Mouse (Mus musculus) stomach, embryonic 16.5 days (tissue): ENCODE data around the gene Rnf26. TPM values are rescaled to one million over a fixed set of nuclear protein-coding genes. Genes with fewer than 3 reads are reported as not detected.

Source experiments
- ATAC-seq: fragments of 200-750 bp; cut with Nextera tagmentation; 2 replicates; pipeline ENCODE4 v1.8.0; 2017; ENCODE audit warnings: moderate number of reproducible peaks, moderate TSS enrichment; ENCODE audit not compliant: insufficient read depth, low FRiP score
- H3K27ac ChIP-seq: fragments of 300-500 bp; sonication (generic); 2 replicates; pipeline ENCODE4 v1.5.1; 2014; ENCODE audit warnings: low read length
- H3K27me3 ChIP-seq: fragments of 300-500 bp; sonication (generic); 2 replicates; pipeline ENCODE4 v1.6.1; 2014; ENCODE audit warnings: low read length, control low read depth, mixed read lengths; ENCODE audit not compliant: control insufficient read depth, insufficient read depth
- H3K36me3 ChIP-seq: fragments of 300-500 bp; sonication (generic); 2 replicates; pipeline ENCODE4 v1.6.1; 2014; ENCODE audit warnings: low read length; ENCODE audit not compliant: control insufficient read depth, insufficient read depth
- H3K4me1 ChIP-seq: fragments of 300-500 bp; sonication (generic); 2 replicates; pipeline ENCODE4 v1.6.1; 2014; ENCODE audit warnings: low read length, control low read depth, mixed read lengths; ENCODE audit not compliant: control insufficient read depth, insufficient read depth
- H3K4me2 ChIP-seq: fragments of 300-500 bp; sonication (generic); 2 replicates; pipeline ENCODE4 v1.6.1; 2014; ENCODE audit warnings: low read depth, low read length, mixed read lengths
- H3K4me3 ChIP-seq: fragments of 300-500 bp; sonication (generic); replicated peaks from 2 replicates; pipeline ENCODE4 v1.5.1; 2014; ENCODE audit warnings: mild to moderate bottlenecking, low read length
- H3K9ac ChIP-seq: fragments of 300-500 bp; sonication (generic); 2 replicates; pipeline ENCODE4 v1.6.1; 2014; ENCODE audit warnings: low read length
- H3K9me3 ChIP-seq: fragments of 300-500 bp; sonication (generic); replicated peaks from 2 replicates; pipeline ENCODE4 v1.6.1; 2016; ENCODE audit warnings: low read length, control low read depth; ENCODE audit not compliant: control insufficient read depth
- WGBS: fragments of 180-500 bp; shearing (Covaris S2); extraction: QIAGEN DNeasy Blood & Tissue Kit; methylation state at CpG from one replicate; pipeline ENCODE4 v1.1.7; 2014; 5-methylcytosine and 5-hydroxymethylcytosine counted together
- polyA plus RNA-seq: library from polyadenylated mRNA; unstranded; fragments of >200 nt; fragmentation: Nextera tagmentation; extraction: Ambion mirVana; gene quantifications from 2 replicates; pipeline ENCODE4 v1.2.1, GENCODE M21; 2015

The Rnf26 gene
- polyA plus RNA-seq, 1 experiment from 2014 or later: 42.3 TPM

GRCm38 (mm10) chr9:44048541-44049380, 64.6 kb downstream of the Rnf26 start:
- H3K9ac ChIP-seq: no peak overlapping the region
- 63% methylated on average over 15 of the region's 15 CpGs for WGBS
- ATAC-seq: no peak
- no peaks in the 10 kb centered on the region for H3K36me3 ChIP-seq
- no peaks in the 10 kb centered on the region for H3K9me3 ChIP-seq
- no peak overlapping the region for H3K4me3 ChIP-seq
- no peak overlapping the region for H3K4me2 ChIP-seq
- peaks cover 13% of the 10 kb centered on the region for H3K27me3 ChIP-seq
- no peak overlapping the region for H3K27ac ChIP-seq
- peaks cover 5% of the 10 kb centered on the region; the same call in 1 of the 2 replicates for H3K4me1 ChIP-seq

GRCm38 (mm10) chr9:44047571-44048490, 65.5 kb downstream of the Rnf26 start:
- no peak for ATAC-seq
- peaks cover 22% of the 10 kb centered on the region for H3K27me3 ChIP-seq
- no peaks in the 10 kb centered on the region for H3K9me3 ChIP-seq
- H3K4me1 ChIP-seq: peaks cover 8% of the 10 kb centered on the region; the same call in 1 of the 2 replicates
- no peak overlapping the region for H3K4me2 ChIP-seq
- 74% methylated on average over 14 of the region's 14 CpGs for WGBS
- H3K36me3 ChIP-seq: no peaks in the 10 kb centered on the region
- no peak overlapping the region for H3K27ac ChIP-seq
- no peak overlapping the region for H3K9ac ChIP-seq
- no peak overlapping the region for H3K4me3 ChIP-seq

- Histone ChIP-seq H3K9me3 (no peaks in the 10 kb centered on the region), H3K27me3 (peaks cover 23% of the 10 kb centered on the region), H3K4me1 (peaks cover 8% of the 10 kb centered on the region; the same call in 1 of the 2 replicates), H3K27ac (no peak overlapping the region), H3K4me3 (no peak overlapping the region), H3K9ac (no peak overlapping the region), H3K4me2 (no peak overlapping the region), H3K36me3 (no peaks in the 10 kb centered on the region)
- ATAC-seq: no peak
- WGBS: 51% methylated on average over 6 of the region's 6 CpGs
Measured at GRCm38 (mm10) chr9:44047071-44047470, 66.2 kb downstream of the Rnf26 start.

GRCm38 (mm10) chr9:44046426-44046825, 66.9 kb downstream of the Rnf26 start:
- H3K9ac ChIP-seq: no peak overlapping the region
- peaks cover 8% of the 10 kb centered on the region; the same call in 1 of the 2 replicates for H3K4me1 ChIP-seq
- no peak overlapping the region for H3K27ac ChIP-seq
- ATAC-seq: no peak
- no peak overlapping the region for H3K4me2 ChIP-seq
- no peaks in the 10 kb centered on the region for H3K36me3 ChIP-seq
- peaks cover 29% of the 10 kb centered on the region for H3K27me3 ChIP-seq
- 81% methylated on average over 12 of the region's 12 CpGs for WGBS
- H3K9me3 ChIP-seq: no peaks in the 10 kb centered on the region
- no peak overlapping the region for H3K4me3 ChIP-seq

DNA sequence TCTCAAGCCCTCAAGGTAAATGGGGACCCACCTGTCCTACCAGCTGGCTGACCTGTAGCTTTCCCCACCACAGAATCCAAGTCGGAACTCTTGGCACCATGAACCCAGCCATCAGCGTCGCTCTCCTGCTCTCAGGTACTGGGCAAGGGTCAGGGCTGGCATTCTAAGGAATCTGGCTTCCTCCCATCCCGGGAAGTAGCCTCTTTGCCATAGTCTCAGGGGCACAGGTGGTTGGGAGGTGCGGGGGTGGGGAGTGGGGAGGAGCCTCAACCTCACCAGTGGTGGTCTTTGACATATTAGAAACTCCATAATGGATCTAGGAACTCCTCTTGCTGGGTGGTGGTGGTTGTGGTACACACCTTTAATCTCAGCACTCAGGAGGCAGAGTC, 67.4 kb downstream of the Rnf26 start:
- no peak overlapping the region for H3K9ac ChIP-seq
- H3K27me3 ChIP-seq: peaks cover 29% of the 10 kb centered on the region
- no peak for ATAC-seq
- no peaks in the 10 kb centered on the region for H3K9me3 ChIP-seq
- H3K36me3 ChIP-seq: no peaks in the 10 kb centered on the region
- H3K4me1 ChIP-seq: peaks cover 8% of the 10 kb centered on the region; the same call in 1 of the 2 replicates
- H3K27ac ChIP-seq: no peak overlapping the region
- WGBS: 80% methylated on average over 5 of the region's 5 CpGs
- H3K4me3 ChIP-seq: no peak overlapping the region
- no peak overlapping the region for H3K4me2 ChIP-seq

Other genes with a start within 250 kb of the Rnf26 start
- 1.7 and 2.0 TPM in 2 replicates for gene Thy1, start 70.1 kb downstream of the Rnf26 start, polyA plus RNA-seq
- gene Usp2, start 46.5 kb downstream of the Rnf26 start, polyA plus RNA-seq: 16.1 and 21.5 TPM in 2 replicates
- gene Mfrp, start 11.8 kb downstream of the Rnf26 start, polyA plus RNA-seq: 0.08 and 0.20 TPM in 2 replicates
- gene C1qtnf5, start 6.3 kb downstream of the Rnf26 start, polyA plus RNA-seq: 2.4 and 2.5 TPM in 2 replicates
- gene Gm49380, start within 50 bp of the Rnf26 start, polyA plus RNA-seq: 0.19 and 0.21 TPM in 2 replicates
- 53.6 and 56.9 TPM in 2 replicates for gene Mcam, start 21.0 kb upstream of the Rnf26 start, polyA plus RNA-seq
- 12.5 and 14.0 TPM in 2 replicates for gene Cbl, start 120.5 kb upstream of the Rnf26 start, polyA plus RNA-seq
- 0.19 and 0.55 TPM in 2 replicates for gene Ccdc153, start 127.2 kb upstream of the Rnf26 start, polyA plus RNA-seq
- gene Pdzd3, start 138.0 kb upstream of the Rnf26 start, polyA plus RNA-seq: 1.3 and 2.4 TPM in 2 replicates
- 11.4 and 13.7 TPM in 2 replicates for gene Nlrx1, start 155.1 kb upstream of the Rnf26 start, polyA plus RNA-seq
- gene Abcg4, start 175.1 kb upstream of the Rnf26 start, polyA plus RNA-seq: 5.2 and 5.3 TPM in 2 replicates
- 21.2 and 23.6 TPM in 2 replicates for gene Hinfp, start 192.2 kb upstream of the Rnf26 start, polyA plus RNA-seq
- gene C2cd2l, start 206.8 kb upstream of the Rnf26 start, polyA plus RNA-seq: 6.7 and 8.0 TPM in 2 replicates
- gene Dpagt1, start 212.5 kb upstream of the Rnf26 start, polyA plus RNA-seq: 32.0 and 40.6 TPM in 2 replicates
- gene H2afx, start 221.2 kb upstream of the Rnf26 start, polyA plus RNA-seq: 203 and 218 TPM in 2 replicates
- gene Hmbs, start 230.7 kb upstream of the Rnf26 start, polyA plus RNA-seq: 162 and 170 TPM in 2 replicates
- 30.0 and 31.6 TPM in 2 replicates for gene Vps11, start 248.2 kb upstream of the Rnf26 start, polyA plus RNA-seq